Mouse (Mus musculus): ENCODE results near the gene Alcam. TPM values are rescaled to one million over a fixed set of nuclear protein-coding genes. Genes with fewer than 3 reads are reported as not detected.

Gene Alcam
- total and polyA plus RNA-seq, 2 experiments from 2014 or later: 30.8 to 146 TPM

GRCm38 (mm10) chr16:52333631-52334030 is 120.2 kb downstream of the Alcam start:
- no peaks in the 10 kb centered on the region for H3K36me3 ChIP-seq (ENCODE audit: insufficient read depth)
- no peak overlapping the region for H3K4me3 ChIP-seq (ENCODE audit: low read depth, low read length)
- 81% methylated on average over 5 of the region's 5 CpGs for WGBS
- no peak overlapping the region for H3K4me2 ChIP-seq (ENCODE audit: low read depth)
- TF ChIP-seq CTCF (IDR thresholded peaks at IDR 0.05; ENCODE audit: low read depth): no peak
- no peak for DNase-seq
- no peak overlapping the region for H3K27ac ChIP-seq (ENCODE audit: low read depth, low read length)
- no peaks in the 10 kb centered on the region for H3K9me3 ChIP-seq (ENCODE audit: low read length)
- peaks cover 2% of the 10 kb centered on the region; the same call in 1 of the 2 replicates for H3K4me1 ChIP-seq (ENCODE audit: insufficient read depth)
- ATAC-seq: no peak
- no peak overlapping the region for H3K9ac ChIP-seq
- H3K27me3 ChIP-seq (ENCODE audit: insufficient read depth, low read length): no peaks in the 10 kb centered on the region

- Histone ChIP-seq H3K4me3 (ENCODE audit: low read depth, low read length) (no peak overlapping the region), H3K4me1 (ENCODE audit: insufficient read depth) (peaks cover 2% of the 10 kb centered on the region; the same call in 1 of the 2 replicates), H3K9me3 (ENCODE audit: low read length) (no peaks in the 10 kb centered on the region), H3K27me3 (ENCODE audit: insufficient read depth, low read length) (no peaks in the 10 kb centered on the region), H3K27ac (ENCODE audit: low read depth, low read length) (no peak overlapping the region), H3K36me3 (ENCODE audit: insufficient read depth) (no peaks in the 10 kb centered on the region), H3K4me2 (ENCODE audit: low read depth) (no peak overlapping the region), H3K9ac (no peak overlapping the region)
- 94% methylated on average over 3 of the region's 3 CpGs for WGBS
- TF ChIP-seq CTCF (IDR thresholded peaks at IDR 0.05; ENCODE audit: low read depth): no peak
- DNase-seq (no peak), ATAC-seq (no peak)
Observed at GRCm38 (mm10) chr16:52331341-52331830, 122.5 kb downstream of the Alcam start.

GRCm38 (mm10) chr16:52329420-52329819 is 124.5 kb downstream of the Alcam start:
- no peak for TF ChIP-seq CTCF (IDR thresholded peaks at IDR 0.05; ENCODE audit: low read depth)
- Histone ChIP-seq H3K36me3 (ENCODE audit: insufficient read depth) (no peaks in the 10 kb centered on the region), H3K4me2 (ENCODE audit: low read depth) (no peak overlapping the region), H3K9me3 (ENCODE audit: low read length) (no peaks in the 10 kb centered on the region), H3K27ac (ENCODE audit: low read depth, low read length) (no peak overlapping the region), H3K9ac (no peak overlapping the region), H3K4me3 (ENCODE audit: low read depth, low read length) (no peak overlapping the region), H3K4me1 (ENCODE audit: insufficient read depth) (no peaks in the 10 kb centered on the region), H3K27me3 (ENCODE audit: insufficient read depth, low read length) (no peaks in the 10 kb centered on the region)
- ATAC-seq (no peak), DNase-seq (no peak)
- WGBS: 94% methylated on average over 2 of the region's 2 CpGs

- DNase-seq: no peak
- Histone ChIP-seq H3K4me2 (ENCODE audit: low read depth) (no peak overlapping the region), H3K27ac (ENCODE audit: low read depth, low read length) (no peak overlapping the region), H3K36me3 (ENCODE audit: insufficient read depth) (no peaks in the 10 kb centered on the region), H3K9ac (no peak overlapping the region), H3K27me3 (ENCODE audit: insufficient read depth, low read length) (no peaks in the 10 kb centered on the region), H3K4me1 (ENCODE audit: insufficient read depth) (no peaks in the 10 kb centered on the region), H3K9me3 (ENCODE audit: low read length) (no peaks in the 10 kb centered on the region), H3K4me3 (ENCODE audit: low read depth, low read length) (no peak overlapping the region)
- no peak for ATAC-seq
- no peak for TF ChIP-seq CTCF (IDR thresholded peaks at IDR 0.05; ENCODE audit: low read depth)
- 63% methylated on average over 1 of the region's 1 CpGs for WGBS
Observed at GRCm38 (mm10) chr16:52319229-52319628, 134.6 kb downstream of the Alcam start.

GRCm38 (mm10) chr16:52311073-52311472 is 142.8 kb downstream of the Alcam start:
- Histone ChIP-seq H3K4me1 (ENCODE audit: insufficient read depth) (no peaks in the 10 kb centered on the region), H3K36me3 (ENCODE audit: insufficient read depth) (no peaks in the 10 kb centered on the region), H3K9ac (no peak overlapping the region), H3K4me3 (ENCODE audit: low read depth, low read length) (no peak overlapping the region), H3K27ac (ENCODE audit: low read depth, low read length) (no peak overlapping the region), H3K9me3 (ENCODE audit: low read length) (no peaks in the 10 kb centered on the region), H3K27me3 (ENCODE audit: insufficient read depth, low read length) (no peaks in the 10 kb centered on the region), H3K4me2 (ENCODE audit: low read depth) (peak overlapping the region; percentile 36)
- WGBS: 18% methylated on average over 9 of the region's 9 CpGs
- DNase-seq: peak; percentile 83
- TF ChIP-seq CTCF (IDR thresholded peaks at IDR 0.05; ENCODE audit: low read depth): peak; percentile 86
- peak; percentile 81 for ATAC-seq

- no peaks in the 10 kb centered on the region for H3K27me3 ChIP-seq (ENCODE audit: insufficient read depth, low read length)
- H3K36me3 ChIP-seq (ENCODE audit: insufficient read depth): no peaks in the 10 kb centered on the region
- DNase-seq: no peak
- no peak overlapping the region for H3K9ac ChIP-seq
- H3K4me1 ChIP-seq (ENCODE audit: insufficient read depth): peaks cover 4% of the 10 kb centered on the region
- 89% methylated on average over 2 of the region's 2 CpGs for WGBS
- no peaks in the 10 kb centered on the region for H3K9me3 ChIP-seq (ENCODE audit: low read length)
- H3K27ac ChIP-seq (ENCODE audit: low read depth, low read length): no peak overlapping the region
- no peak overlapping the region for H3K4me2 ChIP-seq (ENCODE audit: low read depth)
- no peak overlapping the region for H3K4me3 ChIP-seq (ENCODE audit: low read depth, low read length)
- no peak for TF ChIP-seq CTCF (IDR thresholded peaks at IDR 0.05; ENCODE audit: low read depth)
- no peak for ATAC-seq
Observed at GRCm38 (mm10) chr16:52307016-52307415, 146.9 kb downstream of the Alcam start.

GRCm38 (mm10) chr16:52303532-52303902 is 150.4 kb downstream of the Alcam start:
- H3K9ac ChIP-seq: no peak overlapping the region
- TF ChIP-seq CTCF (IDR thresholded peaks at IDR 0.05; ENCODE audit: low read depth): no peak
- peaks cover 4% of the 10 kb centered on the region for H3K4me1 ChIP-seq (ENCODE audit: insufficient read depth)
- no peak overlapping the region for H3K4me3 ChIP-seq (ENCODE audit: low read depth, low read length)
- no peak overlapping the region for H3K27ac ChIP-seq (ENCODE audit: low read depth, low read length)
- no peaks in the 10 kb centered on the region for H3K36me3 ChIP-seq (ENCODE audit: insufficient read depth)
- no peaks in the 10 kb centered on the region for H3K9me3 ChIP-seq (ENCODE audit: low read length)
- H3K4me2 ChIP-seq (ENCODE audit: low read depth): peak overlapping the region; percentile 6; the same call in 1 of the 2 replicates
- H3K27me3 ChIP-seq (ENCODE audit: insufficient read depth, low read length): no peaks in the 10 kb centered on the region
- ATAC-seq (peak; percentile 77), DNase-seq (peak; percentile 56)
- WGBS: 31% methylated on average over 4 of the region's 4 CpGs
